Mouse (Mus musculus): ENCODE measurements around the gene Abhd17a. TPM values are rescaled to one million over a fixed set of nuclear protein-coding genes. Genes with fewer than 3 reads are reported as not detected.

The Abhd17a gene
- total RNA-seq (2021) = 10 to 100 TPM; 55.8 to 57.1 TPM
- long read RNA-seq, experiment 1, transcript Abhd17a-201 (5 exons, 1,468 nt) = major isoform, 85 of 120 reads
- long read RNA-seq, experiment 1, partial matches to known transcripts = 7 of 120 reads
- long read RNA-seq, experiment 1, other reads (novel, unspliced or antisense) = 28 of 120 reads
- long read RNA-seq, experiment 2, transcript Abhd17a-201 (5 exons, 1,468 nt) = major isoform, 106 of 150 reads
- long read RNA-seq, experiment 2, partial matches to known transcripts = 9 of 150 reads
- long read RNA-seq, experiment 2, other reads (novel, unspliced or antisense) = 35 of 150 reads

- intact Hi-C loops (cut with DNase I; ENCODE audit: low total_unique reads) = no loop called here
- DNase-seq = peak; percentile 98
Measured at GRCm38 (mm10) chr10:80589879-80590854, at the start of gene Abhd17a. Abhd17a (minus strand) TSS chr10:80590341.

- DNase-seq = no peak
- intact Hi-C loops (cut with DNase I; ENCODE audit: low total_unique reads) = no loop called here
Measured at GRCm38 (mm10) chr10:80635345-80635744, 45.2 kb upstream of the Abhd17a start.

GRCm38 (mm10) chr10:80628925-80629324 is 38.8 kb upstream of the Abhd17a start:
- intact Hi-C loops (cut with DNase I; ENCODE audit: low total_unique reads) = no loop called here
- DNase-seq = no peak

- intact Hi-C loops (cut with DNase I; ENCODE audit: low total_unique reads) = no loop called here
- peak; percentile 63 for DNase-seq
Measured at GRCm38 (mm10) chr10:80627685-80628084, 37.5 kb upstream of the Abhd17a start.

- intact Hi-C loops (cut with DNase I; ENCODE audit: low total_unique reads) = no loop called here
- no peak for DNase-seq
Measured at GRCm38 (mm10) chr10:80625764-80626163, 35.6 kb upstream of the Abhd17a start.

GRCm38 (mm10) chr10:80623457-80624191 is 33.5 kb upstream of the Abhd17a start:
- intact Hi-C loops (cut with DNase I; ENCODE audit: low total_unique reads) = no loop called here
- DNase-seq = peak; percentile 62

- DNase-seq = peak; percentile 65
- intact Hi-C loops (cut with DNase I; ENCODE audit: low total_unique reads) = no loop called here
Measured at GRCm38 (mm10) chr10:80622661-80623456, 32.7 kb upstream of the Abhd17a start, which contains the start of gene Csnk1g2. Csnk1g2 (plus strand) TSS chr10:80622838.

GRCm38 (mm10) chr10:80621940-80622660 is 32.0 kb upstream of the Abhd17a start:
- intact Hi-C loops (cut with DNase I; ENCODE audit: low total_unique reads) = no loop called here
- peak; percentile 99 for DNase-seq

- intact Hi-C loops (cut with DNase I; ENCODE audit: low total_unique reads) = no loop called here
- DNase-seq = no peak
Measured at GRCm38 (mm10) chr10:80621690-80621939, 31.5 kb upstream of the Abhd17a start.

GRCm38 (mm10) chr10:80620796-80621689 is 30.9 kb upstream of the Abhd17a start:
- DNase-seq = no peak
- intact Hi-C loops (cut with DNase I; ENCODE audit: low total_unique reads) = no loop called here

GRCm38 (mm10) chr10:80620365-80620764 is 30.2 kb upstream of the Abhd17a start:
- intact Hi-C loops (cut with DNase I; ENCODE audit: low total_unique reads) = no loop called here
- no peak for DNase-seq

GRCm38 (mm10) chr10:80619465-80620244 is 29.5 kb upstream of the Abhd17a start:
- intact Hi-C loops (cut with DNase I; ENCODE audit: low total_unique reads) = no loop called here
- no peak for DNase-seq

GRCm38 (mm10) chr10:80618181-80618580 is 28.0 kb upstream of the Abhd17a start:
- intact Hi-C loops (cut with DNase I; ENCODE audit: low total_unique reads) = no loop called here
- DNase-seq = peak; percentile 59

- intact Hi-C loops (cut with DNase I; ENCODE audit: low total_unique reads) = no loop called here
- DNase-seq = no peak
Measured at GRCm38 (mm10) chr10:80614351-80614750, 24.2 kb upstream of the Abhd17a start.

- DNase-seq = no peak
- intact Hi-C loops (cut with DNase I; ENCODE audit: low total_unique reads) = no loop called here
Measured at GRCm38 (mm10) chr10:80613821-80614220, 23.7 kb upstream of the Abhd17a start.

- DNase-seq = no peak
- intact Hi-C loops (cut with DNase I; ENCODE audit: low total_unique reads) = no loop called here
Measured at GRCm38 (mm10) chr10:80611905-80612304, 21.8 kb upstream of the Abhd17a start.

GRCm38 (mm10) chr10:80611024-80611423 is 20.9 kb upstream of the Abhd17a start:
- no peak for DNase-seq

More at GRCm38 (mm10) chr10:80611024-80611423, 20.9 kb upstream of the Abhd17a start:
- intact Hi-C loops (cut with DNase I; ENCODE audit: low total_unique reads) = no loop called here
